Mouse (Mus musculus): Measurements from ENCODE around the gene Gm3642. TPM values are rescaled to one million over a fixed set of nuclear protein-coding genes. Genes with fewer than 3 reads are reported as not detected.
"Not testable (repeated sequence)": the region's sequence is repeated elsewhere in the genome, so short reads cannot be mapped to it uniquely, and the experiment has no call there.

Gene Gm3642
- not detected for total RNA-seq (2022)

- DNase-seq, result not testable (repeated sequence)
Observed at GRCm38 (mm10) chr14:6840211-6840610, at the start of gene Gm3642. Gene Gm3642, minus strand, starts transcription at chr14:6840311.

- DNase-seq, result not testable (repeated sequence)
Observed at GRCm38 (mm10) chr14:6889521-6890012, 49.5 kb upstream of the Gm3642 start, which contains the start of gene Gm3667. Gene Gm3667, minus strand, starts transcription at chr14:6889962.

DNA sequence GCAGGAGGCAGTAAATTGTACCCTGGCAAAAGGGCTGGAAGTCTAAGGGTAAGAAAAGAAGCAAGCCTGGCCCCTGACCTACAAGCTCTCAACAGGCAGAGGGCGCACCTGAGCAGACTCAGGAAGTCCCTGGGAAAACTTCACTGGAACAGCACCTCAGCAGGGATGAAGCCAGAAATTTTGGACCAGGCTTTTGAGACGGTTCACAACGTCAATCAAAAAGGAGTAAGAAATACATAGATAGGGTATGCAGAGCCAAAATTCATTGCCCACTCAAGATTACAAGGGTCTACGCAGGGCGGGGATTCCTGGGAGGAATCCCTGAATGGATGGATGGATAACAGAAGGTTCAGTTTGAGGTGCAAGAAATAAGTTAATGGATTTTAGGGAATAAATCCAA, 48.7 kb upstream of the Gm3642 start:
- not testable (repeated sequence) for DNase-seq

DNA sequence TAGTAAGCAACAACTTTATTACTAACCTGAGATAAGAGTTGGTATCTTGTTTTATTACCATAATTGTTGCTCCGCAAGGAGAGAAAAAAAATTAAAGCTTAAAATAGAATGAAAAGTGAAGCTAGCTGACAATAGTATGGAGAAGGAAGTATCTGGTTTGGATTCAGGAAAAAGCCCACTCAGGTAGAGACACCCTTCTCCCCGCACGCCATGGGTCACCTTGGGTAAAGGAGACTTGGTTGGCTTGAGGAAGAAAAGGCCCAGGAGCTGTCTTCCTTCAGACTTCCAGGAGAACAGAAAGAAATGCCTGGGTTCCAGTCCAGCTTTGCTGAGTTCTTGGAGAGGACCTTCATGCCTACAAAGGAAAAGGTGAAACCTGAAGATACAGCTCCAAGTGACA, 16.8 kb downstream of the Gm3642 start:
- not testable (repeated sequence) for DNase-seq

Other genes with a start within 250 kb of the Gm3642 start
- under 1 TPM in 1 of 4 experiments, not detected in 3; 0.52 TPM for gene Gm3629, start 249.7 kb downstream of the Gm3642 start, total RNA-seq (2022)
- gene Gm3460, start 217.9 kb downstream of the Gm3642 start, total RNA-seq (2022), result not detected
- gene Gm10251, start 156.1 kb downstream of the Gm3642 start, total RNA-seq (2022), result not detected
- not detected for gene Gm8050, start 120.1 kb downstream of the Gm3642 start, total RNA-seq (2022)
- gene Gm3636, start 98.0 kb downstream of the Gm3642 start, total RNA-seq (2022), result under 1 TPM in 2 of 4 experiments, not detected in 2; 0.86 to 0.94 TPM
- not detected for gene Gm8362, start 65.9 kb downstream of the Gm3642 start, total RNA-seq (2022)
- gene Gm3667, start 49.7 kb upstream of the Gm3642 start, total RNA-seq (2022), result under 1 TPM in 1 of 4 experiments, not detected in 3; 0.15 TPM
- not detected for gene Gm6356, start 133.5 kb upstream of the Gm3642 start, total RNA-seq (2022)
- gene Gm10406, start 187.1 kb upstream of the Gm3642 start, total RNA-seq (2022), result under 1 TPM in 2 of 4 experiments, not detected in 2; 0.16 to 0.28 TPM
- not detected for gene Gm3685, start 204.7 kb upstream of the Gm3642 start, total RNA-seq (2022)